Mouse (Mus musculus) midbrain, postnatal 0 days (tissue): ENCODE results near the gene Vmn1r59. TPM values are rescaled to one million over a fixed set of nuclear protein-coding genes. Genes with fewer than 3 reads are reported as not detected.
"Not testable (repeated sequence)": the region's sequence is repeated elsewhere in the genome, so short reads cannot be mapped to it uniquely, and the experiment has no call there.

Experiments
- ATAC-seq: fragments of 200-750 bp; cut with Nextera tagmentation; 2 replicates; pipeline ENCODE4 v1.8.0; 2017; ENCODE audit warnings: moderate number of reproducible peaks, mild to moderate bottlenecking, moderate TSS enrichment, moderate library complexity; ENCODE audit not compliant: low FRiP score
- DNase-seq: peaks from one replicate; pipeline ENCODE4 v3.0.0-alpha.2; 2015; ENCODE audit warnings: low spot score
- H3K27ac ChIP-seq: fragments of 300-500 bp; sonication (generic); 2 replicates; pipeline ENCODE4 v1.5.1; 2014; ENCODE audit warnings: low read depth, mild to moderate bottlenecking, low read length, mixed read lengths
- H3K27me3 ChIP-seq: fragments of 300-500 bp; sonication (generic); 2 replicates; pipeline ENCODE4 v1.6.1; 2014; ENCODE audit warnings: low read length, control low read depth, mixed read lengths; ENCODE audit not compliant: insufficient read depth
- H3K36me3 ChIP-seq: fragments of 300-500 bp; sonication (generic); 2 replicates; pipeline ENCODE4 v1.6.1; 2014; ENCODE audit warnings: low read length, control low read depth, mixed read lengths; ENCODE audit not compliant: insufficient read depth
- H3K4me1 ChIP-seq: fragments of 300-500 bp; sonication (generic); 2 replicates; pipeline ENCODE4 v1.6.1; 2014; ENCODE audit warnings: mild to moderate bottlenecking, control low read depth, antibody characterized with exemption, low read length, mixed read lengths; ENCODE audit not compliant: insufficient read depth
- H3K4me2 ChIP-seq: fragments of 300-500 bp; sonication (generic); 2 replicates; pipeline ENCODE4 v1.6.1; 2014; ENCODE audit warnings: low read depth, mild to moderate bottlenecking, low read length, mixed read lengths; ENCODE audit not compliant: poor library complexity, severe bottlenecking
- H3K4me3 ChIP-seq: fragments of 300-500 bp; sonication (generic); 2 replicates; pipeline ENCODE4 v1.5.1; 2014; ENCODE audit warnings: low read depth, mild to moderate bottlenecking, low read length, moderate library complexity
- H3K9ac ChIP-seq: fragments of 300-500 bp; sonication (generic); replicated peaks from 2 replicates; pipeline ENCODE4 v1.6.1; 2014; ENCODE audit warnings: mild to moderate bottlenecking, low read length, moderate library complexity, mixed read lengths; ENCODE audit not compliant: poor library complexity, severe bottlenecking
- H3K9me3 ChIP-seq: fragments of 300-500 bp; sonication (generic); 2 replicates; pipeline ENCODE4 v1.6.1; 2016; ENCODE audit warnings: low read length, control low read depth
- CTCF ChIP-seq: IDR thresholded peaks from 2 replicates; pipeline ENCODE4 v1.5.1; 2016; ENCODE audit warnings: antibody characterized with exemption, mild to moderate bottlenecking
- WGBS: fragments of 180-500 bp; shearing (Covaris S2); extraction: QIAGEN DNeasy Blood & Tissue Kit; methylation state at CpG from one replicate; pipeline ENCODE4 v1.1.7; 2014; 5-methylcytosine and 5-hydroxymethylcytosine counted together
- polyA plus RNA-seq: library from polyadenylated mRNA; unstranded; fragments of >200 nt; fragmentation: Nextera tagmentation; extraction: Ambion mirVana; gene quantifications from 2 replicates; pipeline ENCODE4 v1.2.1, GENCODE M21; 2015
- total RNA-seq: library from RNA; depleted of rRNA; stranded (reverse); fragments of >200 nt; gene quantifications from 2 replicates; pipeline ENCODE4 v1.2.3, GENCODE M21; 2014; rRNA removed

Gene Vmn1r59
- total RNA-seq (not detected in 2 replicates), polyA plus RNA-seq (not detected in 2 replicates)

GRCm38 (mm10) chr7:5456674-5457073, at the start of gene Vmn1r59:
TSS of gene Vmn1r59 (minus strand) at chr7:5456774.
- TF ChIP-seq CTCF = no peak
- Histone ChIP-seq H3K9ac (no peak within 1 kb of the TSS), H3K9me3 (peaks cover 27% of the 10 kb centered on the region), H3K27me3 (no peaks in the 10 kb centered on the region), H3K36me3 (no peaks in the 10 kb centered on the region), H3K4me3 (no peak within 1 kb of the TSS), H3K27ac (no peak within 1 kb of the TSS), H3K4me2 (no peak within 1 kb of the TSS), H3K4me1 (no peaks in the 10 kb centered on the region)
- ATAC-seq = no peak
- DNase-seq = no peak

GRCm38 (mm10) chr7:5493856-5494255, 37.3 kb upstream of the Vmn1r59 start, which contains the start of gene Vmn2r28:
TSS of gene Vmn2r28 (minus strand) at chr7:5493956.
- not testable (repeated sequence) for H3K27ac ChIP-seq, H3K27me3 ChIP-seq, H3K4me3 ChIP-seq, H3K4me2 ChIP-seq, DNase-seq, H3K36me3 ChIP-seq, H3K9me3 ChIP-seq, H3K9ac ChIP-seq, H3K4me1 ChIP-seq, ATAC-seq

- peaks cover 24% of the 10 kb centered on the region for H3K9me3 ChIP-seq
Observed at GRCm38 (mm10) chr7:5454011-5454410, 2.6 kb downstream of the Vmn1r59 start.

GRCm38 (mm10) chr7:5448627-5449026, 7.9 kb downstream of the Vmn1r59 start:
- Histone ChIP-seq H3K4me3 (no peak overlapping the region), H3K4me1 (no peaks in the 10 kb centered on the region), H3K4me2 (no peak overlapping the region), H3K9me3 (peaks cover 7% of the 10 kb centered on the region; the same call in 1 of the 2 replicates), H3K27me3 (no peaks in the 10 kb centered on the region), H3K27ac (no peak overlapping the region), H3K36me3 (no peaks in the 10 kb centered on the region), H3K9ac (no peak overlapping the region)
- no peak for DNase-seq
- TF ChIP-seq CTCF = no peak
- ATAC-seq = no peak

More at GRCm38 (mm10) chr7:5454011-5454410, 2.6 kb downstream of the Vmn1r59 start:
- not testable (repeated sequence) for H3K4me3 ChIP-seq, H3K4me1 ChIP-seq, H3K9ac ChIP-seq, H3K4me2 ChIP-seq, H3K27me3 ChIP-seq, H3K36me3 ChIP-seq, ATAC-seq, DNase-seq, H3K27ac ChIP-seq
- WGBS = 71% methylated on average over 3 of the region's 3 CpGs

GRCm38 (mm10) chr7:5413296-5413695, 43.3 kb downstream of the Vmn1r59 start, which contains the start of gene Vmn1r58:
TSS of gene Vmn1r58 (minus strand) at chr7:5413396.
- H3K4me2 ChIP-seq, H3K9ac ChIP-seq, ATAC-seq, H3K27me3 ChIP-seq, H3K36me3 ChIP-seq, H3K4me1 ChIP-seq, DNase-seq, H3K4me3 ChIP-seq, H3K9me3 ChIP-seq, H3K27ac ChIP-seq: not testable (repeated sequence)

- Histone ChIP-seq H3K36me3 (no peaks in the 10 kb centered on the region), H3K4me1 (no peaks in the 10 kb centered on the region), H3K27ac (no peak overlapping the region), H3K9me3 (peaks cover 6% of the 10 kb centered on the region; the same call in 1 of the 2 replicates), H3K4me3 (no peak overlapping the region), H3K4me2 (no peak overlapping the region), H3K27me3 (no peaks in the 10 kb centered on the region), H3K9ac (no peak overlapping the region)
- 37% methylated on average over 2 of the region's 2 CpGs for WGBS
- no peak for TF ChIP-seq CTCF
- DNase-seq (no peak), ATAC-seq (no peak)
Observed at GRCm38 (mm10) chr7:5406201-5406600, 50.4 kb downstream of the Vmn1r59 start.

Other genes with a start within 250 kb of the Vmn1r59 start
- gene Vmn1r57, start 238.3 kb downstream of the Vmn1r59 start, total RNA-seq = not detected in 2 replicates
- gene Vmn1r57, start 238.3 kb downstream of the Vmn1r59 start, polyA plus RNA-seq = not detected in 2 replicates
- gene Gm5065, start 106.2 kb downstream of the Vmn1r59 start, total RNA-seq = not detected in 2 replicates
- gene Gm5065, start 106.2 kb downstream of the Vmn1r59 start, polyA plus RNA-seq = not detected in 2 replicates
- not detected in 2 replicates for gene Nlrp2, start 105.7 kb downstream of the Vmn1r59 start, total RNA-seq
- gene Nlrp2, start 105.7 kb downstream of the Vmn1r59 start, polyA plus RNA-seq = not detected in 2 replicates
- not detected in 2 replicates for gene Vmn1r58, start 43.4 kb downstream of the Vmn1r59 start, total RNA-seq
- not detected in 2 replicates for gene Vmn1r58, start 43.4 kb downstream of the Vmn1r59 start, polyA plus RNA-seq
- gene Vmn2r28, start 37.2 kb upstream of the Vmn1r59 start, total RNA-seq = not detected in 2 replicates
- gene Vmn2r28, start 37.2 kb upstream of the Vmn1r59 start, polyA plus RNA-seq = not detected in 2 replicates
- not detected in 2 replicates for gene Vmn1r60, start 90.5 kb upstream of the Vmn1r59 start, total RNA-seq
- not detected in 2 replicates for gene Vmn1r60, start 90.5 kb upstream of the Vmn1r59 start, polyA plus RNA-seq
- gene Vmn1r61, start 156.5 kb upstream of the Vmn1r59 start, total RNA-seq = not detected in 2 replicates
- gene Vmn1r61, start 156.5 kb upstream of the Vmn1r59 start, polyA plus RNA-seq = not detected in 2 replicates
- gene Vmn1r62, start 216.9 kb upstream of the Vmn1r59 start, total RNA-seq = not detected in 2 replicates
- gene Vmn1r62, start 216.9 kb upstream of the Vmn1r59 start, polyA plus RNA-seq = not detected in 2 replicates